Mouse (Mus musculus): Measurements from ENCODE around the gene Ddx1. TPM values are rescaled to one million over a fixed set of nuclear protein-coding genes. Genes with fewer than 3 reads are reported as not detected.

Gene Ddx1
- 176 and 181 TPM in 2 replicates for polyA plus RNA-seq (2014; fragmentation: Nextera tagmentation; extraction: Ambion mirVana)

DNA sequence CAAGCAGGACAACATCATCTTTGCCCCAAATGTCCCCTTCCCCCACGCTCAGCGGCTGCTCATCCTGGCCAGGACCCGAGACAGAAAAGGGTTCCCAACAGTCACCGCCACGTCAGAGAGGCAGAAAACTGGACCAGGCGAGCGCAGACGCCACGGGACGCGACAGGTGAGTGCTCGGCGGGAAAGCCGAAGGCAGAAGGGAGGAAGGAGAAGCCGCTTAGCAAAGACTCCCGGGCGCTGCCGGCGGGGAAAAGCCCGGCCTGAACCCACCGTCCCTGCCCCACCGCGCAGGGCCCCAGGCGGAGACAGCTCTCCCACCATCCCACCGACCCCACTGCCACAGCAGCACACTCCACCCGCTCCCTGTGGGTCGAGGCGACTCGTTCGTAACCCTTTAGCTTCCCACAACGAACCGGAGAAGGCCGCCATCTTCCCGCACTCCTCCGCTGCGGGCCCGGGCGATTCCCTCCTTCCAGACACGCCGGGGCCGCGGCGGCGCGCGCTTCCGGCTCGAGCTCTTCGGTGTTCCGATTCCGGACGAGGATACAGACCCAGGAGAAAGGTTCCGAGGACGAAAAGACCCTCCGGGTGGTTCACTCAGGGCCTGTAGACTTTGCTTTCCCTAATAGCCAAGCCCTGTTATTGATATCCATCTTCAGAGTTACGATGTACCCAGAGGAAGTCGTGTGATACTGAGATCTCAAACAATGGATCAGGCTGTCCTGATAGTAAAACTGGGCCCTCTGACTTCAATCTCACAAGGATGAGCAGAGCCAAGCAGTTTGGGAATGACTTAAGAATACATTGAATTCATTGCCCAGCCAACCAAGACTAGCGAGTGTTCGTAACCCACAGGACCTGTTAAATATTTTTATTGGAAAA, at the start of gene Ddx1:
Gene Ddx1, minus strand, starts transcription at position 523 of the 882 bp plus-strand sequence.
- peak within 1 kb of the TSS; percentile 87 for H3K27ac ChIP-seq (ENCODE audit: low read depth, low read length)
- peak within 1 kb of the TSS; percentile 58 for H3K4me2 ChIP-seq (ENCODE audit: low read length)
- ATAC-seq (peak; percentile 94), DNase-seq (ENCODE audit: low spot score) (peak; percentile 90)
- peak within 1 kb of the TSS; percentile 87 for H3K4me3 ChIP-seq (ENCODE audit: low read depth, low read length)
- H3K4me1 ChIP-seq (ENCODE audit: control insufficient read depth, insufficient read depth, low read length): peaks cover 8% of the 10 kb centered on the region; the same call in 1 of the 2 replicates
- peaks cover 7% of the 10 kb centered on the region for H3K36me3 ChIP-seq (ENCODE audit: control insufficient read depth, insufficient read depth, low read length)
- no peaks in the 10 kb centered on the region for H3K27me3 ChIP-seq (replicated peaks; ENCODE audit: control insufficient read depth, insufficient read depth, low read length)
- no peaks in the 10 kb centered on the region for H3K9me3 ChIP-seq (replicated peaks; ENCODE audit: control insufficient read depth, low read length)
- WGBS: 3% methylated on average over 57 of the region's 59 CpGs
- peak within 1 kb of the TSS; percentile 94 for H3K9ac ChIP-seq (ENCODE audit: low read length)

DNA sequence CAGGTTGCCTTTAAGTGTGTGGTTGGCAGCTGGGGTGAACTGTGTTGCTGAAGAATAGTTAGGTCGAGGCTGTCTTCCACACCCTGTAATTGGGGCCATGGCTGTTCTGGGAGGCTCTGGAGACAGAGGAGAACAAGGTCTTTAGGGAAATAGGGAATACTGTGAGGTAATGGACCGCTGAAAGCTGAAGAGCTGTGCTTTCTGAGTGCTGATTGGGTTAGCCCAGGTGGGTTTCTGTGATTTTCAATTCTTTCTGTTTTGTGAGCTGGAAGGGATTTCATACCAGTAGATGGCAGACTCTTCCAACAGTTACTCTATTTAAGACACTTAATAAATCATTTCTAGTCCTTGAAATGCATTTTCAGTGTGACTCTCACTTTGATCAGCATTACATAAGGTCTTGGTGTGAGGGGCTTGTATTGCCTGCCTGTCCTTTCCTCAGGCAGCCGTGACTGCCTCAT, 44.4 kb upstream of the Ddx1 start:
- Histone ChIP-seq H3K4me1 (ENCODE audit: control insufficient read depth, insufficient read depth, low read length) (no peaks in the 10 kb centered on the region), H3K9me3 (replicated peaks; ENCODE audit: control insufficient read depth, low read length) (no peaks in the 10 kb centered on the region), H3K27me3 (replicated peaks; ENCODE audit: control insufficient read depth, insufficient read depth, low read length) (no peaks in the 10 kb centered on the region), H3K36me3 (ENCODE audit: control insufficient read depth, insufficient read depth, low read length) (peaks cover 5% of the 10 kb centered on the region; the same call in 1 of the 2 replicates), H3K4me3 (ENCODE audit: low read depth, low read length) (no peak overlapping the region), H3K9ac (ENCODE audit: low read length) (no peak overlapping the region), H3K27ac (ENCODE audit: low read depth, low read length) (no peak overlapping the region), H3K4me2 (ENCODE audit: low read length) (no peak overlapping the region)
- ATAC-seq: peak; percentile 34; the same call in 1 of the 2 replicates
- 69% methylated on average over 3 of the region's 3 CpGs for WGBS
- DNase-seq (ENCODE audit: low spot score): peak; percentile 77

DNA sequence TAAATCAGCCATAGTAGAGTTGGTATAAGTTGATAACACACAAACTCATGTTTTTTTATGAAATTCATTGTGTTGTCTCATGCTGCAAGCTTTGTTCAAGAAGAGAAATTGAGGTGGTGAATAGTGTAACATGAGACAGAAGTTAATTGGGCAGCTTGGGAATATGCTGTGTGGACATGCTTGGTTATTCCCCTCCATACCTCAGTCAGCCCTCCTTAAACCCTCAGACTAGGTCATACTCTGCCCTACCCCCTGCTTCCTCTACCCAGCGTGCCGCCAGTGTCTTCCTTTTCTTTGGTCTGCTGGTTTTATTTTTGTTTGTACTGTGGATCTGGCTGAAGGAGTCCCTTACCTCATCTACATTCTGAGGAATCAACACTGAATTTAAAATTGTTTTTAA, 42.4 kb upstream of the Ddx1 start:
- H3K9ac ChIP-seq (ENCODE audit: low read length): no peak overlapping the region
- H3K27me3 ChIP-seq (replicated peaks; ENCODE audit: control insufficient read depth, insufficient read depth, low read length): no peaks in the 10 kb centered on the region
- no peaks in the 10 kb centered on the region for H3K4me1 ChIP-seq (ENCODE audit: control insufficient read depth, insufficient read depth, low read length)
- 79% methylated on average over 2 of the region's 2 CpGs for WGBS
- ATAC-seq: no peak
- H3K9me3 ChIP-seq (replicated peaks; ENCODE audit: control insufficient read depth, low read length): no peaks in the 10 kb centered on the region
- no peak for DNase-seq (ENCODE audit: low spot score)
- H3K4me2 ChIP-seq (ENCODE audit: low read length): no peak overlapping the region
- no peak overlapping the region for H3K27ac ChIP-seq (ENCODE audit: low read depth, low read length)
- H3K36me3 ChIP-seq (ENCODE audit: control insufficient read depth, insufficient read depth, low read length): peaks cover 6% of the 10 kb centered on the region; the same call in 1 of the 2 replicates
- H3K4me3 ChIP-seq (ENCODE audit: low read depth, low read length): no peak overlapping the region

DNA sequence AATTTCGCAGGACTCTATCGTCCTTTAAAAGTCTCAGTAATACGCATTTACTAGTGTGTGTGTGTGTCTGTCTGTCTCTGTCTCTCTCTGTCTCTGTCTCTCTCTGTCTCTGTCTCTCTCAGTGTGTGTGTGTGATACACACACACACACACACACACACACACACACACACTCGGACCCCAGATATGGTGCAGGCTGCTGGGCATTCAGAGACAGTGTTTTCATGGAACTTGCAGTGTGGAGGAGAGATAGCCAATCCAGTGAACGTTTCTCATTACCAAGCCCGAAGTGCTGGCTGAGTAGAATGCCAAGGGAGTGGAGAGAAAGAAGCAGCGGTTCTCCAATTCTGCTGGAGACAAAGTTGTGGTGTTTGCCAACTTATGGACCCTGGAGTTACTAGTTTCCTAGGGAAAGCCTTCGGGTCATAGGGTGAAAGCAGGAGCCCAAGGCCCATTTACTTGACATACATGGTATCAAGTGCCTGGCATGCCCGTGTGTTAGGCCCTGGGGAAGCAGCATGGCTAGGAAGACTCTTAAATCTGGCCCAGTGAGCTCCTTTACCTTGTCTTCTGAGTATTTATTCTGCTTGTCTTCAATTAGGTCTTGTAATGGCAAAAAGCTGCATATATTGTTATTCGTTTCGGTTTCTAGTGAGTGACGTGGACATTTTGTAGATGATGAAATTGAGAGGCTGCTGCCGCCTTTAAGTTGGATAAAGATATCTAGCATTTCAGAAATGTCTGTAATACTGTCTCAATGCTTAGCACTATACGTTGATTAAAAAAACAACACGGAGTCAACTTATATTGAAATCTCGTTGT, 20.8 kb upstream of the Ddx1 start:
- ATAC-seq: 0 out of 2 replicates have a peak, but pooled peaks have one; percentile 45
- Histone ChIP-seq H3K9me3 (replicated peaks; ENCODE audit: control insufficient read depth, low read length) (no peaks in the 10 kb centered on the region), H3K9ac (ENCODE audit: low read length) (peak overlapping the region; percentile 67), H3K4me3 (ENCODE audit: low read depth, low read length) (peak overlapping the region; percentile 60), H3K27ac (ENCODE audit: low read depth, low read length) (no peak overlapping the region), H3K4me2 (ENCODE audit: low read length) (peak overlapping the region; percentile 73), H3K4me1 (ENCODE audit: control insufficient read depth, insufficient read depth, low read length) (peaks cover 6% of the 10 kb centered on the region; the same call in 1 of the 2 replicates), H3K36me3 (ENCODE audit: control insufficient read depth, insufficient read depth, low read length) (peaks cover 4% of the 10 kb centered on the region), H3K27me3 (replicated peaks; ENCODE audit: control insufficient read depth, insufficient read depth, low read length) (no peaks in the 10 kb centered on the region)
- WGBS: 49% methylated on average over 16 of the region's 16 CpGs
- peak; percentile 32 for DNase-seq (ENCODE audit: low spot score)

DNA sequence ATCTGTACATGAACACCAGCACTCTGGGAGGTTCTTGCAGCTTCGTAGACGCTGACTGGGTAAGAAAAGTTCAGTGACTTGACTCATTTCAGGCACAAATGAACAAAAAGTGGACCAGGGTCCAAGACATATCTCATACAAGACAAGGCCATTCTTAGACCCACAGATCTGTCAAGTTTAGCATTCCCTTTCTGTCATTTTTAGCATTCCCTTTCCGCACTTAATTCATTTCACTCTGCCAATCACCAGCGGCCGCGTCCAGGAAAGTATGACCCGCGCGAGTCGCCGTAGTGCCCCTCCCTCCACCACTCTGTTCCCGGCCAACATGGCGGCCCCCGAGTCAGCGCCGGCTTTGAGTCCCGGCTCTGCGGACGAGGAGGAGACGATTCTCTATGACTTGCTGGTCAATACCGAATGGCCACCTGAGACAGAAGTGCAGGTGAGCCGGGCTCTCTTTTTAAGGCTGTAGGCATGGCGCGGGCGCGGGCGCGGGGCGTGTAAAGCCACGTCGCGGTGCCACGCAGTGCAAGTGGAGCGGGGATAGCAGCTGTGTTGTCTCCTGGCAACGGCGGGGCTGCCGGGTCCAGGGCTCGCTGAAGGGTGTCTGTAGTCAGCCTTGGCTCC, 19.9 kb upstream of the Ddx1 start, which contains the start of gene Nbas:
Gene Nbas, plus strand, starts transcription at position 308 of the 624 bp plus-strand sequence.
- WGBS: 4% methylated on average over 38 of the region's 38 CpGs
- peaks cover 6% of the 10 kb centered on the region; the same call in 1 of the 2 replicates for H3K4me1 ChIP-seq (ENCODE audit: control insufficient read depth, insufficient read depth, low read length)
- H3K27me3 ChIP-seq (replicated peaks; ENCODE audit: control insufficient read depth, insufficient read depth, low read length): no peaks in the 10 kb centered on the region

DNA sequence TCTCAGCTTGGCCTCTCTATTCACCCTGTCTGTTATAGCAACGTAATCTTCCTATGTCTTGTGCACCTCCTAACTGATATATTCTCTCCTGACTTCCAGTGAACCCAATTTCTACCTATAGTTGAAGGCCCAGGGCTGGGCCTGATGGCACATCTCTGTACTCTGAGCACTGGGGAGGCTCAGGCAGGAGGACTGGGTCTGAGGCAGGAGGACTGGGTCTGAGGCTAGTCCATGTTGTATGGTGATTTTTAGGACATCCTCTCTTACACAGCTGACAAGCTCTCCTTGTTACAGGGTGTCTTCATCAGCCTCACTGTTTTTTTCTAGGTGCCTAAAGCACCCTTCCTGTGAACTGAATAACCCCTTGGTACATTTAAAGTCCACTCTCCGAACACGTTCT, 19.4 kb upstream of the Ddx1 start:
- DNase-seq (ENCODE audit: low spot score) (no peak), ATAC-seq (peak; percentile 33)
- Histone ChIP-seq H3K9me3 (replicated peaks; ENCODE audit: control insufficient read depth, low read length) (no peaks in the 10 kb centered on the region), H3K9ac (ENCODE audit: low read length) (peak overlapping the region; percentile 67; the same call in 1 of the 2 replicates), H3K36me3 (ENCODE audit: control insufficient read depth, insufficient read depth, low read length) (no peaks in the 10 kb centered on the region), H3K4me2 (ENCODE audit: low read length) (peak overlapping the region; percentile 73), H3K4me1 (ENCODE audit: control insufficient read depth, insufficient read depth, low read length) (peaks cover 6% of the 10 kb centered on the region; the same call in 1 of the 2 replicates), H3K27ac (ENCODE audit: low read depth, low read length) (no peak overlapping the region), H3K4me3 (ENCODE audit: low read depth, low read length) (peak overlapping the region; percentile 60), H3K27me3 (replicated peaks; ENCODE audit: control insufficient read depth, insufficient read depth, low read length) (no peaks in the 10 kb centered on the region)
- WGBS: 44% methylated on average over 3 of the region's 3 CpGs

More for the DNA sequence above, 19.9 kb upstream of the Ddx1 start, which contains the start of gene Nbas:
- peak; percentile 82 for DNase-seq (ENCODE audit: low spot score)
- peak within 1 kb of the TSS; percentile 3; the same call in 1 of the 2 replicates for H3K27ac ChIP-seq (ENCODE audit: low read depth, low read length)
- H3K4me2 ChIP-seq (ENCODE audit: low read length): peak within 1 kb of the TSS; percentile 73
- no peaks in the 10 kb centered on the region for H3K36me3 ChIP-seq (ENCODE audit: control insufficient read depth, insufficient read depth, low read length)
- H3K9me3 ChIP-seq (replicated peaks; ENCODE audit: control insufficient read depth, low read length): no peaks in the 10 kb centered on the region
- H3K9ac ChIP-seq (ENCODE audit: low read length): peak within 1 kb of the TSS; percentile 67
- peak; percentile 95 for ATAC-seq
- peak within 1 kb of the TSS; percentile 60 for H3K4me3 ChIP-seq (ENCODE audit: low read depth, low read length)

DNA sequence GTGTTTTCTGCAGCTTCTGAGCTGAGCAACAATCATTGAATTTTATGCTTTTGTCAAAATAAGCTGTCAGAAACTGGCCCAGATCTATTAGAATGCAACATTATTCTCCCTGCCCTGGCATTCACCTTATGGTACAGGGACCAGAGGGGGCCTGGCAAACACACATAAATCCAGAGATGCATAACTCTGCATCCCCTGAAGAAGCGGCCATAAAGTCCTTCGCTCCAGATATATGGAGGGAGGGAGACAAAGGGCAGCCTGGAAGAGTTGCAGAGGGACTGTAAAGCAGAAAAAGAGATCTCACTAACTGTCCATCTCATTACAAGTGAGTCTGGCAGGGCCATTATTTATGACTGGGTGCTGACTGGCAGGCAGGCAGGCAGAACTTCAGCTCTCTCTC, 6.7 kb upstream of the Ddx1 start:
- DNase-seq (ENCODE audit: low spot score): no peak
- Histone ChIP-seq H3K9me3 (replicated peaks; ENCODE audit: control insufficient read depth, low read length) (no peaks in the 10 kb centered on the region), H3K27me3 (replicated peaks; ENCODE audit: control insufficient read depth, insufficient read depth, low read length) (no peaks in the 10 kb centered on the region), H3K4me1 (ENCODE audit: control insufficient read depth, insufficient read depth, low read length) (no peaks in the 10 kb centered on the region), H3K27ac (ENCODE audit: low read depth, low read length) (no peak overlapping the region), H3K4me2 (ENCODE audit: low read length) (no peak overlapping the region), H3K9ac (ENCODE audit: low read length) (no peak overlapping the region), H3K4me3 (ENCODE audit: low read depth, low read length) (no peak overlapping the region), H3K36me3 (ENCODE audit: control insufficient read depth, insufficient read depth, low read length) (no peaks in the 10 kb centered on the region)
- no peak for ATAC-seq
- 86% methylated on average over 2 of the region's 2 CpGs for WGBS

DNA sequence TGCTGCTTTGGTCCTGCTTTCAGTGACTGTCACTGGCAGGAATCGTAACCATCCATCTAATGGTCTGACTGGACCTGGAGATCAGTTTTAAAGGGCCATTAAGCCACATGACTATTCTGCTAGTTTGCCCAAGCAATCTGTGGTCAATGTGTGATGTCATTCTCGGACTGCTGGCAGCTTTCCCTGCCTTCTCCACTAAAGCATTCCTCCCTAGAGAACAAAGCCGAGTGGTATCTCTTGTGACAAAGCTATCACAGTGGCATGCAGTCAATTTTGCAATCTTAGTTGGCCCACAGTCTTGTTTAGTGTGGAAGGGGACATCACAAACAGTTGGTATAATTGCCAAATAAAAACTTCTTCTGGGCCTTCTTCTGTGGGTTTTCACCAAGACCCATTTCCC, 6.1 kb upstream of the Ddx1 start:
- H3K27ac ChIP-seq (ENCODE audit: low read depth, low read length): no peak overlapping the region
- no peaks in the 10 kb centered on the region for H3K27me3 ChIP-seq (replicated peaks; ENCODE audit: control insufficient read depth, insufficient read depth, low read length)
- H3K9ac ChIP-seq (ENCODE audit: low read length): no peak overlapping the region
- no peak overlapping the region for H3K4me3 ChIP-seq (ENCODE audit: low read depth, low read length)
- no peaks in the 10 kb centered on the region for H3K36me3 ChIP-seq (ENCODE audit: control insufficient read depth, insufficient read depth, low read length)
- ATAC-seq (no peak), DNase-seq (ENCODE audit: low spot score) (no peak)
- H3K4me1 ChIP-seq (ENCODE audit: control insufficient read depth, insufficient read depth, low read length): no peaks in the 10 kb centered on the region
- H3K9me3 ChIP-seq (replicated peaks; ENCODE audit: control insufficient read depth, low read length): no peaks in the 10 kb centered on the region
- no peak overlapping the region for H3K4me2 ChIP-seq (ENCODE audit: low read length)
- 57% methylated on average over 3 of the region's 3 CpGs for WGBS

All from forebrain, embryonic 14.5 days (tissue).